Mouse (Mus musculus) c-Kit-positive CD71-positive TER-119-positive erythroid progenitor cells, embryonic 14.5 days (primary cell): ENCODE measurements at regions not wholly inside any gene's neighbourhood (a gene's known extent, or its start where the extent isn't known, plus 50 kb on each side); places are given as distances from the start of the nearest gene placed in this dataset.

ENCODE experiments used
- DNase-seq: peaks from one replicate; pipeline ENCODE4 v3.0.0-alpha.2; 2013; ENCODE audit warnings: low spot score

DNA sequence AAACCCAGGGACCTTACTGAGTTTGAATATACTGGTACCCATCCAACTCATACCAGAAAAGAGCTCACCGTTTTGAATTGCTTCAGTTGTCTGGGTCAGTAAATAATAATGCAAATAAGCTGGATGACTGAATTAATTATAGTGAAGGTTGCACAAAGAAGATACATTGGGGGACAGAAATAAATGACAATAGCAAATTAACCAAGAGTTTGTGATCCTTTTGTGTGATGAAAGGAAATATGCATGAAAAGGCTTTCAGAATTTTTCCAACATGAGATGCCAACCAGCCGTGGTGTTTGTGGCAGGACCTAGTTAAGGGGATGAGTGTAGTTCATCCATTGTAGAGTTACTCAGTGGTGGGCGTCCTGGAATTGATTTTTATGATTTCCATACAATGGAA is 186.5 kb upstream of the Pik3r1 start:
- DNase-seq = no peak

DNA sequence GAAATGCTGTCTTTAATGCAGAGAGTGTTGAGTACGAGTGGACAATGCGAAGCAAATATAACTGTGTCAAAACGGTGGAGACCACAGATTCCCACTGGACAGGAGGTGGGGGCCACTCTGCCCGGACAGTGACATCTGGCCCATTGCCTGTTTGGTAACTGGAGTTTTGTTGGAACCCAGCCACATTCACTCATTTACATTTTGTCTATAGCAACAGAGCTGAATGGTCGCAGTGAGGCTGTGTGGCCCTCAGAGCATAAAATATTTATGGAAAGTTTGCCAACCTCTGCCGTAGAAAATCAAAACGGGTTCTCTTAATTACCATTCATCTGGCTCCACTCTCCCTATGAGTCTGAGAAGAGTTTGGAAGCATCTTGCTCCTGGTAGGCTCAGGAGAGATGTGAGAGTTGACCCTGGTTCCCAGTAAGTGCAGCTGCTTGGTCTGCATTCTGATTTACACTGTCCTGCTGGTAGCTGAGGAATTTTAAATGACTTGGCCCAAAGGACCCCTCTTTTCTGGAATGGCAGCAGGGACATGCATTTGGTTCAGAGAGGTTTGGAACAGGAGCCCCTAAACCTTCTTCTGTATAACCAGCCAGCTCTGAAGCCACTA is 187.9 kb upstream of the Pik3r1 start:
- DNase-seq = no peak

DNA sequence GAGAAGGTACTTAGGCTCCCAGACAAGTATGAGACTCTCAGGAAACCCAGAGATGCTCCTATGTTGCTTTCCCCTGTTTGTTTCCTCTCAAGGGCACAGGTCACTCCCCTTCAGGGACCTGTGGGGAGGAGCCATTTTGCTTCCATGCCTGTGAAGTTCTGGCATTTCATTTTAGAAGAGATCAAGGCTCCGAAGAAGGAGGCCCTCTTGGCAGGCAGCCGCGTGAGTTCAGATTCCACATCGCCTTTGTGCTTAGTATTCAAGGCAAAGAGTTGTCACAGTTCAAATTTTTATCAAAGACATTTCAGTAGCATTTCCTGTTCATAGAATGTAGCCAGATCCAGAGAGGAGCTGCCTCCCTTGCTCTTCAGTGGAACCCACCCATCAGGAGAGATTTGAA is 189.8 kb upstream of the Pik3r1 start:
- DNase-seq = no peak

DNA sequence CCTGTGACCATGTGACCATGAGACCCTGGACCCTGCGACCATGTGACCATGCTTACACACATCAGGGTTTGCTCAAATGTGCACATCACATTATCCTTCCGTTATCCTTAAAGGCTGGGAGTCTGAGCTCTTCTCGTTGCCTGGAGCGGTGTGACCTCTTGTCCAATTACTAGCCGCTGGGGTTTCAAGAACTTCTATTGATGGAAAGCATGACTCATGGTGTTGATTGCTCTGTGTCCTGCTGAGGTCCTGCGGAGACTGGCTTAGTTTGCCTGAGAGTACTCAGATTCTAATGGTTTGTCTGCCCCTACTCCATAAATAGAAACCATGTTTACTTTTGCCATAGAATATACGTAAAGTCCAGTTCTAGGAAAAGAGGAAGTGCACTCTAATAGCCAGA is 197.5 kb upstream of the Pik3r1 start:
- no peak for DNase-seq

DNA sequence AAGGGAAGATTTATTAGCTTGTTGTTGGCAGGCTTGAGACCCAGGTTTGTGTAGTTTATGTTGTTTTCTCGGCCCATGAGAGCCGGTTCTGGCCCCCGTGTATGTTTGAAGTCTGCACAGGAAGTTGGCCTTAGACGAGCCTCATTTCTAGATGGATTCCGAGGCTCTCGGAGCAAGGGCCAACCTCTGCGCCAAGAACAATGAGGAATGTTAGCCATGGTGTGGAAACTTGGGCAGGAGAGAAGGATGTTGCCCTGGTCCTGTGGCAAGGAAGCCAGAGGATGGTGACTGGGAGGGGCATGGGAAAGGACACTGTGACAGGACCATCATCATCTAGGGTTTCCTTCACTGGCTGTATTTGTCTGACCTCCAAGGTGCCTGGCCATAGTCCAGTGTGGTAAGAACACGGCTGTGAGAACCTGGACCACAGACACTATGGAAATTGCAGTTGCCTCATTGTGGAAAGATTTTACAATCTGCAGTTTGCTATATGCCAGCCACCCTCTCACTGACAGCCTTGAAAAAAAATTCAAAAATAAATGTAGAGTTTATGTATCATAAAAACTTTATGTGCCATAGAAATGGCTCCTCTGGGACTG is 198.9 kb upstream of the Pik3r1 start:
- no peak for DNase-seq

DNA sequence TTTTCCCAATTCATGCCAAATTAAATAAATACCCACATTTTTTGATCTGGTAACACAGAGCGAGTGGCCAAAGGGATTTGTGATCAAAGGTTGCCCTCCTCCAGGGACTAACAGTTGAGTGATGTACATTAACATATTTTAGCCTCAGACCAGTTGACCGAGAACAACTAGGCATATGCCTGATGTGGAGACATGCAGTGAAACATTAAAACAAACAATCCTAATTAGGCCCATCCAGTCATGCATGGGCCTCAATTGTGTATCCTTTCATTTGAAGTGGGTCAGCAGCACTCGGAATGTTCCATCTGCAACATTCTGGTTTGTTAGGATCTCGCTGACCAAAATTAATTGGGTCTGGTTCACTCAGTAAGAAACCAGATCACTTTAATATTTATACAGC is 199.4 kb upstream of the Pik3r1 start:
- no peak for DNase-seq

DNA sequence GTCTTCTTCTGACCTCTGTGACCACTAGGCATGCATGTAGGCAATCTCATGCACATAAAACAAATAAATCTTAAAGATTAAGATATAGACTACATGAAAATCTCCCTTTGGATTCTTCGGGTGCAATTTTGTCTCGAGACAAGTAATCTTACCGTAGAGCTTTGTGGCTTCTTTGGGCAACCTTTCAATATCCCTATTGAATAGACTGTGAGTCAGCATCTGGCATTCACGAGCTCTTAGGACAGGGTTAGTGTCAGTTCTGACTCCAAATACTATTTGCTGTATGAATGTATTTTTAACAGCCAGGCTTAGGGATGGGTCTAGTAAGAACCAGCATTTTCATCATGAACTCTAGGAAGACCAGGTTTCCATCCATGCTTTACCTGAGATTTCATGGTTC is 208.7 kb upstream of the Pik3r1 start:
- no peak for DNase-seq

DNA sequence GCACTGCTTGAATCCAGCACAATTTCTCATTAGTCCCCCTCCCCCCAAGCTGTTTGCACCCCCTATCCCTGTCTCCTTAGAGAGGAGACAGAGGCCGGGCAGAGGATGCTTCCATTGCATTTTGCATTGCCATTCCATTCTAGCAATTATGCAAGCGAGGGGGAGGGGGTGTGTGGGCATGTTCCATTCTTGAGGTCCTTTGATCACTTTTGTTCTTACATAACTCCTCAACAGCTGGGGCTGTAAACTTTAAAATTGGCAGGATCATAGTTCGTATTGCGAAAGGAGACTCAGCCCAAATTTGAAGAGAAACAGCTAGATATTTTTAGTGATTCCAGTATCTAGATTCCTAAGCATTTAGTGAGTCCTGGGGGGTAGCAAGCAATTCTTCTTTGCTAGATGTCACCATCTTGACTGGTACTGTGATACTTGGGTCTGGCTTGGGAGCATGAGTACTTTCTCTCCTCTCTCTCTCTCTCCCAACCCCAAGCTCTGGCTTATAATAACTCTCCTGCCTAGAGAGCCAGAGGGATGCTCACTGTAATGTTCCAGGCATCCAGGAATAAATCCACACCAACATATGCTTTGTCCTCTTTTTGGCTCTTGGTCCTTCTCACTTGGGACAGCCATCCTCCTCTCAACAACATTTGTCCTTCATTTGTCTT is 212.3 kb upstream of the Pik3r1 start:
- DNase-seq = no peak

DNA sequence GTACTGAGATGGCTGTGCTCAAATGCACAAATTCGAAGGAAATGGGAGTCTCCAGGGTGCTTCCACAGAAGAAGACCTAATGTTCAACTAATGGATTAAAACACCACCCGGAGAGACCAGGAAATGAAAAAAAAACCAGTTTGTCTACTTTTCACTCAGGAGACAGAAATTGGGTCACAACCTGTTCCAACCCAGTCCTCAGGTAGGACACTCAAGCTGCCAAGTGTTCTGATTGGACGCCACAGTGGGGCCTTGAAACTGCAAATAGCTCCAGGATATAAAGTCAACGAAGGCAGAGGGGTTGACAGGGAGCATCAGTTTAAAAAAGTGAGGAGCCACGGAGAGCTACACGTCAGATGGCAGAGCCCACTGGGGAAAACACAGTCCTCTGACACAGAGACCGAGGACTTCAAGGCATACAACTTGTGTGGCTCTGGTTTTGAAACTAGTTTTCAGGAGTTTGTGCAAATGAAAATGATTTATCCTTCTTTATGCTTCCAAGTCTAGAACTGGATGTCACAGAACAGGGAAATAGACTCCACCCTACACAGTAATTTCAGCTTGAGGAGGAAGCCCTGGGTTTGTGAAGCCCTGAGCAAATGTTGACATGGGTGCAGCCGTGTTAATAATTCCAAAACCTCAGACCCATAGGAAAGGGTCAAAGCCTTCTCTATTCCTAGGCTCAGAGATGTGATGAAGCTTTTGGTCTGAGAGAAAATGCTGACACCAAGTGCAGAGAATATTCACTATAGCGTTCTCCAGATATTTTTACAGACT is 220.8 kb upstream of the Pik3r1 start:
- no peak for DNase-seq

DNA sequence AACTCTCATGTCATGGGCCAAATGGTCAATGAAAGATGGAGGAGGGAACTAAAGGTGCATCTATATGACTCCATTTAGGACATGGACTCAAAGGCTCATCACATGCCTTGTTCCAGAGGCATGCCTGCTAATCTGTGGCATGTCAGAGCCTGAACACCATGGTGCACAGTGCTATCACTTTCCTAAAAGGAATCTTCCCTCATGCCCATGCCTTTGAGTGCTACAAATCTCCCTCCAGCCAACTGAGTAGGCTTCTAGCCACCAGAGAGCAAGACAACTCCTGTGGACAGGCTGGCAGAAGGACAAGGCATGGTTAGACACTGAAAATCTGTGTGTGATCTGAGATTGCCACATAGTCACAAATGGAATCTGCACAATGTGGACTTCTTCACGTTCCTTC is 223.7 kb upstream of the Pik3r1 start:
- no peak for DNase-seq

DNA sequence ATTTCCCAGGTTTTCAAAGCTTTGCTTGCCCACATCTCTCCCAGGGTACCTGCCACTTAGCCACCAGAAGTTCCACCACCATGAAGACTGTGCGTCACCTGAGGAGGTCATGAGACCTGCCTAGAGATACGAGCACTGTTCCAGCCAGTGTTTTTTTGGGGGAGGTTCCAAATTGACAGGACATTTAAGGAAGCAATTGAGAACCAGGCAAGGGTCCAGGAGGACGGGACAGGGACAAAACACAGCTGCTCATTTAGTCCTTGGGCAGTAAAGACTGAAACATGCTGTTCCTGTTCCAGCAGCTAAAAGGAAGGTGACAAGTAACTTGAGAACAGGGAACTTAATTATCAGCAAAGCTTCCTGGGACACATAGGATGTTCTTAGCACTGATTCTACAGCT is 226.8 kb upstream of the Pik3r1 start:
- no peak for DNase-seq

DNA sequence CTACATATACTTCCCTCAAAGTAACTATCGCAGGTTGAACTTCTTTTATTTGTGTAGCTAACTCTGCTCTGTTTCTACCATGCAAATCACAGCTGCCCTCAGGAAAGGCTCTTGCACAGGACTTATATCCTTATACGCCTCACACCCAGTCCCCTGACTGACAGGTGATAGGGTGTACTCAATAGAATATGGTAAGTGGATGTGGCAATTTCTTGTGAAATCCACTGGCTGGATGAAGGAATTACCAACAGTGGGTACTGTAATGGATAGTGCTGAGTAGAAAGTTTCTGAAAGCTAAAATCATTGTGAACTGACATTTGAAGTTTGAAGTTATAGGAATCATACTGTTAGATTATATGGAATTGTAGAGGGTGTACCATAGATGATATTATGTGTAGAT is 227.5 kb upstream of the Pik3r1 start:
- DNase-seq = no peak

DNA sequence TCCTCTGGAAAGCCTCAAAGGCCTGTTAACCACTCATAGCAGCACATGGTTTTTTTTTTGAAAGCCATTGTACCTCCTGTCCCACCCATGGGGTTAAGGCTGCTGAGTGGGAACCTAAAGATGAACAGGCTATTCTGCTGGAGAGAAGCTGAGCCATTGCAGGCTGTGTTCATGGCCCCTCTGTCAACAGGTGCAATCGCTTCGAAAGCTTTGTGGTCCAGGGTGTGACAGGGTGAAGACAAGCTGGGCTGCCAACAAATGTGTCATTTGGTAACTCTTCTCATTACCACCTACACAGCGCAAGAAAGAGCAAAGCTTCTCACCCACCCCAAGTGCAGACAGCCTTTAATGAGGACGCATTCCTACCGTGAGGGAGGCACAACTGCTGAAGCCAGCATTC is 228.1 kb upstream of the Pik3r1 start:
- DNase-seq = no peak

DNA sequence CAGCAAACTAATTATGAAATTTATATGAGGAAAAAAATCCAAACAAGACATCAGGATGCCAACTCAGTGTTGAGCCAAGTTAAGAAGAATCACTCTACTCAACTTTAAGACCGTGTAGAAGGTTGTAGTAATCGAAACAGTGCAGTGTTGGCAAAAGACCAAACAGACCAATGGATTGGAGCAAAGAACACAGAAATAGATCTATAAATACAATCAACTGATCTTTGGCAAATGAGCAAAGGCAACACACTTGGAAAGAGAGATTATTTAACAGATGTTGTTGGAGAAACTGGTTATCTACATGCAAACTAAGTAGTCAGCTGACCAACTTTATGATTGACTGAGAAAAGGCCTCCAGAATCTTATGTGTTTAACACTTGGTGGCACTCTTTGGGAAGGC is 229.4 kb upstream of the Pik3r1 start:
- no peak for DNase-seq

DNA sequence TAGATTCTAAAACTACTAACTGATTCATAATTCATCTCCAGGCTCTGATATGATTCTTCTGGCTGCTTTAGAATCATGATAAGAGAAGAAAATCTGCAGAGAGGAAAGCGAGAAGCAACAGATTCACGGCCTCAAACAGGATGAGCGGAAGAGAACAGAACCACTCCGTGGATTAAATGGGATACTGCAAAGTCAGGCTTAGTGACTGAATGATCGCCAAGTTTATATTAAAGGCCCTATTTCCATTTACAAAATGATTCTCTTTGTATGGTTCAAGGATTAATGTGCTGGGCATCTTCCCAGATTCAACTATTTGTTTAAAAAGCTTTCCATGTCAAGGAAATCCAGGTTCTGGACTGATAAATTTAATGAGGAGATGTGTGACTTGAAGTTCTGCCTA is 238.5 kb upstream of the Pik3r1 start:
- no peak for DNase-seq

DNA sequence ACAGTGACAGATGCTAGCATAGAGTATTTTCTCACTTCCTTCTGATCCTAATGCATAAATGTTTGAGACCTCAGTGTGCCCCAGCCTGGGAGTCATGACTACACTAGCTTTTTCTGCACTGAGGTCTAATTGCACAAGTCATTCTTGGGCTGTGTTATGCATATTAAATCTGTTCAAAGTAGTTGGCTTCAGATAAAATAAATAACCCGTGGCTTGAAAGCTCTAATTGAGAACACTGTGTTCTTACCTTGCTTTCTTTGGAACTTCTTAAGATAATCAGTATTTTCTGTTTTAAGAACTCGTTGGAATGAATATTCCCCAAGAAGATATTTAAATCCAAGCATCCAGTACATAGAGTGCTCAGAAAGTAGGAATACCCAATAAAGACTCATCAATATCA is 243.9 kb upstream of the Pik3r1 start:
- DNase-seq = no peak

DNA sequence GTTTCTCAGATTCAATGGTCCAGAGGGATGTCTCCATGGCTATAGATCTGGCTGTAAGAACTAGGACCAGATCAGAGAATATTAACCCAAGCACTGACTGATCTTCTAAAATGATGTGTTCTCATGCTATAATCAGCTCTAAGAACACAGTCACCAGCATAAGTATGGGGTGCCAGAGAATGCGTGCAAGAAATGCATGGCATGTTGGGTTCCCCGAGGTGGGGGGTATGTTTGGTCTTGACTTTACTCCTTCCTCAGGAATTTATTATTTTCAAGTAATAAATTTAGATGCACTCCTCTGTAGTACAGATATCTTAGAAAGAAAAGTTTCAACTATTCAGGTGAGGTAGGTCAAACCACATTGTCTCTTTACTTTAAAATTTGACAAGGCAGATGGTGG is 246.5 kb upstream of the Pik3r1 start:
- DNase-seq = no peak

DNA sequence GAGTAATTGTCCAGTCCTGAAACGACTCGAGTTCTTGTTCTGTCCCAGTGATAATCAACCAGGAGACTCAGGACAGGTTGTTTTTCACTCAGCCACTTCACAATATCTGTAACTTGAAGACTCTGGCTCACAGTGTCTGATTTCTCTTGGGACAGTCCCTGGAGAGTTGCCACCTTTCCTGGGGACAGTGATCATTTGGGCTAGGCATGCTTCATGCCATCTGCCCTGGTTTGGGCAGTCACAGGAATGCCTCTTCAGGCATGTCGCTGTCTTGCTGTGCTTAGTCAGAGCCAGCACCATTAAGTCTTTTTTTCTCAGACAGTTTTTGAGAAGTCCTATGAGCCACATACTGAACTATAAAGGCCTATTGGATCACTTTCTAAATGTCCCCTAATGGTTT is 246.9 kb upstream of the Pik3r1 start:
- no peak for DNase-seq

DNA sequence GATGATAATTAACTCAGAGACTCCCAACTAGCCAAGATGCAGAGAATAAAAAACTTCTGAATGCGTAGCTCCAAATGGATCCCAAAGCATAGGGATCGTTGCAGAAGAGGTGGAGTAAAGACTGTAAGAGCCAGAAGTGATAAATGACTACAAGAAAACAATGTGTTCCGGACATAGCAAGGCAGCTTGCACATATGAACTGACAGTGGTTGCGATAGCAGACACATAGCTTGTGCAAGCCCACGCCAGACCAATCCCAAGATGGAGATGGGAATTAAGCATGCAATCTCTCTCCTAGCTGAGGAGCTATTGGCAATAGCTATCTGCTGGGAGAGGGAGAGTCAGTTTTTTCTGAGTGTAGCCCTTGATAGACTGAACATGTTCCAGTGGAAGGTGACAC is 248.5 kb upstream of the Pik3r1 start:
- DNase-seq = no peak

DNA sequence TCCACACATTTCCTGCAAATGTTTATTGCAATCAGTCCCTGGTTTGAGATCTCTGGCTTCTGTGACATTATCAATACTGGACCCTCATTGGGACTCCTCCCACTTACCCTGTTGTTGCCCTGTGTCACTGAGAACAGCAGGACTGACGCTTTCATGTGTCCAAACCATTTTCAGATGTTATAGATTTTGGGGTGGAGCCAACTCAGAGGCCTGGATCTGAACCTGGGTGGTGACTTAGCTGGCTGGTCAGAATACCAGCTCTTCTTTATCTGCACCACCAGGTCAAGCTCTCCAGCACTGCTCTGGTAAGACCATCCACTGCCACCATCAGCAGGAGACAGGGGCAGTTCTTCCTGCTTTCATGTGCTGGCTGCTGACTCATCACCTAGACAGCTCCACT is 254.3 kb upstream of the Pik3r1 start:
- no peak for DNase-seq

DNA sequence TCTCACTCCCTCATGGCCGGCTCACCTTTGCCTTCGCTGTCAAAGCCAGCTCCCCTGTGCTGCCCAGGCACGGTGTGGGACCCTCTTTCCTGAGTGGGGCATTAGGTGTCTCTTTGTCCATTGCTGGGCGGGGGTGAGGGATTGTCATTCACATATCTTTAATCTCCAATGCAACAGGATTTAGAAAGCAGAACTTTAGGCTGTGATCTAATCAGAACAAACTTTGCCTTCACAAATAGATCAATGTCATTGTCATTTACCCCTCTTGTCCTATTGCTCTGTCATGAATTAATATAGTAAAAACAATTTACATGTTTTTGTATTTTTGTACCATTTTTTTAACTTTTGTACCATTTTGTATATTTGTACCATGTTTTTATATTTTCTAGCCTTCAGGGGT is 254.7 kb upstream of the Pik3r1 start:
- DNase-seq = no peak

DNA sequence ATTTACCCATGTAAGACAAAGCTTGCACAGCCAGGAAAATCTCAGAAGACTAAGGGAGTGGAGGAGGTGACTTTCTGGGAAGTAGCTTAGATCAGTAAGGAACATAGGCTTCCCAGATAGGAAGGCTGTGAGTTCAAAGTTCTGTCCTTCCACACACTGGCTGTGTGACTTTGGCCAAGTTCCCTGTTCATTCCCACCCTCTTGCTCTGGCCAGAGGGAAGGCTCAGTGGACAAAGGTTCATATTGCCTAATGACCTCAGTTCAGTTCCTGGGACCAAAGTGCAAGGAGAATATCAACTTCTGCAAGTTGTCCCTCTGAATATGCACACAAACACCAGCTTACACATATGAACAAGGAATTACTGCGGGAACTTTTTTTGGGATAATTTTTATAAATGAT is 255.6 kb upstream of the Pik3r1 start:
- DNase-seq = no peak

DNA sequence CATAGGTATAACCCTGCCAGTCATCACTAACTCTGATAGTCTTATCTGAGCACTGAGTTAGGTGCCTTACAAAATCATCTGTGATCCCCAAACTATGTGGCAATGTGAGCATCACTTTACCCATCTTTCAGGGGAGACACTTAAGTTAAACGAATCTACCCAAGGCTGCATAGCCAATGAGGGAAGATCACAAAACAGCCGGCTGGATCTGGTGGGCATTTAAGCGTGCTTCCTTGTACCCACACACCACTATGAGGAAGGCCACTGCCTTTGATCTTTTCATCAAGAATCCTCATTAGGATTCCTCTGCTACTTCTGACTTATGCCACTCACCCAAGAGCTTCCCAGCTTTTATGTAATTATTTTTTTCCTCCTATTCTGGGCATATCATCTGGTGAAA is 257.1 kb upstream of the Pik3r1 start:
- no peak for DNase-seq
